Mouse (Mus musculus): ENCODE measurements around the gene Hmgcll1.
"Not testable (repeated sequence)": the region's sequence is repeated elsewhere in the genome, so short reads cannot be mapped to it uniquely, and the experiment has no call there.

Hmgcll1 gene

GRCm38 (mm10) chr9:76039711-76040110, 25.1 kb downstream of the Hmgcll1 start:
- in situ Hi-C loops (cut with MboI; ENCODE audit: unreplicated experiment in 2 of 2) = no loop called here

- in situ Hi-C loops (cut with MboI; ENCODE audit: unreplicated experiment in 2 of 2) = no loop called here
Measured at GRCm38 (mm10) chr9:76043341-76043740, 28.7 kb downstream of the Hmgcll1 start.

GRCm38 (mm10) chr9:76060935-76061334, 46.3 kb downstream of the Hmgcll1 start:
- in situ Hi-C loops (cut with MboI; ENCODE audit: unreplicated experiment in 2 of 2) = loop anchor here (5.0 to 25.0 kb wide), 2 partner anchors 34 to 1074 kb away; no protein-coding TSS in a partner anchor

GRCm38 (mm10) chr9:76061492-76061891, 46.8 kb downstream of the Hmgcll1 start:
- in situ Hi-C loops (cut with MboI; ENCODE audit: unreplicated experiment in 2 of 2) = loop anchor here (5.0 to 25.0 kb wide), 2 partner anchors 34 to 1074 kb away; no protein-coding TSS in a partner anchor

- in situ Hi-C loops (cut with MboI; ENCODE audit: unreplicated experiment in 2 of 2) = loop anchor here (5.0 to 25.0 kb wide), 2 partner anchors 37 to 1077 kb away; no protein-coding TSS in a partner anchor
Measured at GRCm38 (mm10) chr9:76064164-76064563, 49.5 kb downstream of the Hmgcll1 start.

GRCm38 (mm10) chr9:76091561-76091960, 76.9 kb downstream of the Hmgcll1 start:
- in situ Hi-C loops (cut with MboI; ENCODE audit: unreplicated experiment in 2 of 2) = no loop called here

- in situ Hi-C loops (cut with MboI; ENCODE audit: unreplicated experiment in 2 of 2) = no loop called here
Measured at GRCm38 (mm10) chr9:76097221-76097620, 82.6 kb downstream of the Hmgcll1 start.

GRCm38 (mm10) chr9:76099981-76100380, 85.3 kb downstream of the Hmgcll1 start:
- in situ Hi-C loops (cut with MboI; ENCODE audit: unreplicated experiment in 2 of 2) = no loop called here

GRCm38 (mm10) chr9:76104416-76104815, 89.8 kb downstream of the Hmgcll1 start:
- in situ Hi-C loops (cut with MboI; ENCODE audit: unreplicated experiment in 2 of 2) = not testable (repeated sequence)

GRCm38 (mm10) chr9:76104846-76105245, 90.2 kb downstream of the Hmgcll1 start:
- in situ Hi-C loops (cut with MboI; ENCODE audit: unreplicated experiment in 2 of 2) = no loop called here

- in situ Hi-C loops (cut with MboI; ENCODE audit: unreplicated experiment in 2 of 2) = loop anchor here (5.0 to 10.0 kb wide), 4 partner anchors 112 to 361 kb away; no protein-coding TSS in a partner anchor
Measured at GRCm38 (mm10) chr9:76122888-76123287, 108.2 kb downstream of the Hmgcll1 start.

- in situ Hi-C loops (cut with MboI; ENCODE audit: unreplicated experiment in 2 of 2) = loop anchor here (5.0 to 10.0 kb wide), 4 partner anchors 111 to 362 kb away; no protein-coding TSS in a partner anchor
Measured at GRCm38 (mm10) chr9:76124249-76124648, 109.6 kb downstream of the Hmgcll1 start.

GRCm38 (mm10) chr9:76129353-76129752, 114.7 kb downstream of the Hmgcll1 start:
- in situ Hi-C loops (cut with MboI; ENCODE audit: unreplicated experiment in 2 of 2) = loop anchor here (10.0 to 25.0 kb wide), 3 partner anchors 105 to 1258 kb away; no protein-coding TSS in a partner anchor

- in situ Hi-C loops (cut with MboI; ENCODE audit: unreplicated experiment in 2 of 2) = loop anchor here in 1 of 2 experiments (5.0 to 25.0 kb wide), 2 partner anchors 98 to 1253 kb away; no protein-coding TSS in a partner anchor
Measured at GRCm38 (mm10) chr9:76134042-76134441, 119.4 kb downstream of the Hmgcll1 start.

GRCm38 (mm10) chr9:76138378-76139109, 123.9 kb downstream of the Hmgcll1 start:
- in situ Hi-C loops (cut with MboI; ENCODE audit: unreplicated experiment in 2 of 2) = loop anchor here in 1 of 2 experiments (25.0 kb wide), 1 partner anchor 1249 kb away; no protein-coding TSS in a partner anchor

GRCm38 (mm10) chr9:76145593-76145992, 130.9 kb downstream of the Hmgcll1 start:
- in situ Hi-C loops (cut with MboI; ENCODE audit: unreplicated experiment in 2 of 2) = loop anchor here in 1 of 2 experiments (25.0 kb wide), 1 partner anchor 1242 kb away; no protein-coding TSS in a partner anchor

GRCm38 (mm10) chr9:76162446-76162845, 147.8 kb downstream of the Hmgcll1 start:
- in situ Hi-C loops (cut with MboI; ENCODE audit: unreplicated experiment in 2 of 2) = no loop called here

- in situ Hi-C loops (cut with MboI; ENCODE audit: unreplicated experiment in 2 of 2) = no loop called here
Measured at GRCm38 (mm10) chr9:76168355-76168754, 153.7 kb downstream of the Hmgcll1 start.

- in situ Hi-C loops (cut with MboI; ENCODE audit: unreplicated experiment in 2 of 2) = no loop called here
Measured at GRCm38 (mm10) chr9:76172686-76173295, 158.1 kb downstream of the Hmgcll1 start.

- in situ Hi-C loops (cut with MboI; ENCODE audit: unreplicated experiment in 2 of 2) = no loop called here
Measured at GRCm38 (mm10) chr9:76179221-76179620, 164.6 kb downstream of the Hmgcll1 start.
